Mouse (Mus musculus): Measurements from ENCODE around the gene Stx1a. TPM values are rescaled to one million over a fixed set of nuclear protein-coding genes. Genes with fewer than 3 reads are reported as not detected.

Stx1a gene
- polyA plus RNA-seq, 1 experiment from 2014 or later: 34.3 TPM

- peak; percentile 79 for ATAC-seq (ENCODE audit: low FRiP score)
- Histone ChIP-seq H3K36me3 (peaks cover 16% of the 10 kb centered on the region), H3K27me3 (no peaks in the 10 kb centered on the region), H3K9me3 (replicated peaks) (no peaks in the 10 kb centered on the region), H3K9ac (peak within 1 kb of the TSS; percentile 100), H3K4me3 (peak within 1 kb of the TSS; percentile 86), H3K4me1 (peaks cover 33% of the 10 kb centered on the region), H3K4me2 (replicated peaks) (peak within 1 kb of the TSS; percentile 61), H3K27ac (peak within 1 kb of the TSS; percentile 90)
- under 1% methylated on average over 55 of the region's 83 CpGs for WGBS
These were observed 54.5 kb downstream of the Stx1a start, which contains the start of gene Vps37d for GRCm38 (mm10) chr5:135077564-135078481. Gene Vps37d (minus strand): TSS chr5:135078266.

GRCm38 (mm10) chr5:135078482-135078810 lies 55.2 kb downstream of the Stx1a start:
- peak overlapping the region; percentile 61 for H3K4me2 ChIP-seq (replicated peaks)
- H3K27ac ChIP-seq: no peak overlapping the region
- no peaks in the 10 kb centered on the region for H3K9me3 ChIP-seq (replicated peaks)
- peak overlapping the region; percentile 86 for H3K4me3 ChIP-seq
- peak overlapping the region; percentile 100 for H3K9ac ChIP-seq
- H3K27me3 ChIP-seq: no peaks in the 10 kb centered on the region
- H3K36me3 ChIP-seq: peaks cover 10% of the 10 kb centered on the region; the same call in 1 of the 2 replicates
- H3K4me1 ChIP-seq: peaks cover 27% of the 10 kb centered on the region
- WGBS: 2% methylated on average over 11 of the region's 11 CpGs
- ATAC-seq (ENCODE audit: low FRiP score): peak; percentile 46

DNA sequence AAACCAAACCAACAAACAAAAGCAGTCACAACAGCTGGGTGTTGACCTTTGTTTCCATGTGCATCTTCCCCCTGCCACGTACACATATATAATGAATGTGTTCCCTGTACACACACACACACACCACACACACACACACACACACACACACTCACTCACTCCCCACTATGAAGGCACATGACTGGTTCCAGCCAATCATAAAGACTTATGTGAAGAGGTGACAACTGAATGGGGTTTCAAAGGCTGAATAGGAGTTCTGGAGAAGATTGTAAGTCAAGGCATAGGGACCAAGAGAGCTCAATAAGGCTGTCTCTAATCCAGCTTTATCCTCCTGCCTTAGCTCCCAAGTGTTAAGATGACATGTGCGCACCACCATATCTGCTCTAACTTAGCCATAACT lies 56.3 kb downstream of the Stx1a start:
- no peak for ATAC-seq (ENCODE audit: low FRiP score)
- peaks cover 7% of the 10 kb centered on the region; the same call in 1 of the 2 replicates for H3K36me3 ChIP-seq
- peaks cover 17% of the 10 kb centered on the region for H3K4me1 ChIP-seq
- H3K4me3 ChIP-seq: no peak overlapping the region
- H3K27me3 ChIP-seq: no peaks in the 10 kb centered on the region; the same call in 1 of the 2 replicates
- no peak overlapping the region for H3K9ac ChIP-seq
- no peaks in the 10 kb centered on the region for H3K9me3 ChIP-seq (replicated peaks)
- H3K4me2 ChIP-seq (replicated peaks): no peak overlapping the region
- 90% methylated on average over 2 of the region's 2 CpGs for WGBS
- H3K27ac ChIP-seq: no peak overlapping the region

GRCm38 (mm10) chr5:135080539-135080938 lies 57.3 kb downstream of the Stx1a start:
- no peaks in the 10 kb centered on the region for H3K9me3 ChIP-seq (replicated peaks)
- no peak overlapping the region for H3K4me2 ChIP-seq (replicated peaks)
- H3K4me3 ChIP-seq: no peak overlapping the region
- no peak overlapping the region for H3K27ac ChIP-seq
- H3K36me3 ChIP-seq: peaks cover 5% of the 10 kb centered on the region; the same call in 1 of the 2 replicates
- WGBS: 85% methylated on average over 5 of the region's 5 CpGs
- peaks cover 2% of the 10 kb centered on the region; the same call in 1 of the 2 replicates for H3K27me3 ChIP-seq
- H3K9ac ChIP-seq: no peak overlapping the region
- peaks cover 17% of the 10 kb centered on the region for H3K4me1 ChIP-seq
- no peak for ATAC-seq (ENCODE audit: low FRiP score)

DNA sequence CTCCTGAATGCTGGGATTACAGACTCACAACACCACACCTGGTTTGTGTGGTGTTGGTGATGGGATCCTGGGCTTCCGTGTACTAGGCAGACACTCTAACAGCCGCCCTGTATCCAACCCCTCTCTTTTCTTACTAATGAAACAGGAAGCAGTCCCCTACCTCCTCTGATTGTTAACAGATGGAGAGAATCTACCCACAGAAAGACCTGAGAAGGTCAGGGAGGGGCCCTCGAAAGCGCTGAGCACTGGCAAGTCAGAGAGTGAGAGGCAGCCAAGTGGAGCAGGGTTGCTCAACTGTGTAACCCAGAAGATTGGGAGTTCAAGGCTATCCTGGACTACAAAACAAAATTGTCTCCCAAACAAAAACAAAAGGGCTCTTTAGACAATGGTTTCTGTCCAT lies 63.6 kb downstream of the Stx1a start:
- Histone ChIP-seq H3K9ac (no peak overlapping the region), H3K4me2 (replicated peaks) (no peak overlapping the region), H3K4me1 (peaks cover 5% of the 10 kb centered on the region; the same call in 1 of the 2 replicates), H3K27ac (no peak overlapping the region), H3K27me3 (peaks cover 58% of the 10 kb centered on the region), H3K9me3 (replicated peaks) (no peaks in the 10 kb centered on the region; the same call in 1 of the 2 replicates), H3K36me3 (no peaks in the 10 kb centered on the region), H3K4me3 (no peak overlapping the region)
- ATAC-seq (ENCODE audit: low FRiP score): no peak
- 55% methylated on average over 4 of the region's 4 CpGs for WGBS

DNA sequence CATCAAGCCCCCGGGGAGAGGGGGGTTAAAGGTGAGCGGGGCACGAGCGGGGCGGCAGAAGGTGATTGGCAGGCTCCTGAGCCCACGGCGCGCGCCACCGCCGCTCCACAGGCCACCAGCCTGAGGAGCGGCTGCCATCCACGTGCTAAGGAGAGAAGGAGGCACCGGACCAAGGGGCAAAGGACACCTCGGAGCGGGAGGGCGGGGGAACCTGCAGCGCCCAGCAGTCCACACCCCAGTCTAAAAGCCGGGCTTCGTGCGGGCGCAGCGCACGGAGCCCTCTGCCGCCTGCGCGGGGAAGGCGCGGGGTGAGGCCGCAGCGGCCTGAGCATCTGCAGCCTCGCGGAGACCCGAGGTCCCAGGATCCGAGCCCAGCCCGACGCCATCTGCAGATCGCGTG lies 66.4 kb downstream of the Stx1a start, which contains the start of gene Mlxipl:
TSS of gene Mlxipl (plus strand) at position 238 of the 400 bp plus-strand sequence.
- WGBS: 1% methylated on average over 31 of the region's 39 CpGs
- Histone ChIP-seq H3K4me1 (peaks cover 5% of the 10 kb centered on the region; the same call in 1 of the 2 replicates), H3K27me3 (peaks cover 69% of the 10 kb centered on the region), H3K36me3 (no peaks in the 10 kb centered on the region), H3K4me3 (peak within 1 kb of the TSS; percentile 19), H3K27ac (no peak within 1 kb of the TSS), H3K9me3 (replicated peaks) (no peaks in the 10 kb centered on the region; the same call in 1 of the 2 replicates), H3K4me2 (replicated peaks) (peak within 1 kb of the TSS; percentile 43), H3K9ac (peak within 1 kb of the TSS; percentile 35)
- ATAC-seq (ENCODE audit: low FRiP score): no peak

Other genes with a start within 250 kb of the Stx1a start
- gene Tmem270, start 116.7 kb upstream of the Stx1a start, polyA plus RNA-seq (2016; fragmentation: Nextera tagmentation; extraction: Ambion mirVana): not detected in 2 replicates
- 2.4 and 2.6 TPM in 2 replicates for gene Cldn13, start 108.0 kb upstream of the Stx1a start, polyA plus RNA-seq (2016; fragmentation: Nextera tagmentation; extraction: Ambion mirVana)
- 10.4 and 10.5 TPM in 2 replicates for gene Mettl27, start 91.1 kb upstream of the Stx1a start, polyA plus RNA-seq (2016; fragmentation: Nextera tagmentation; extraction: Ambion mirVana)
- gene Cldn4, start 76.5 kb upstream of the Stx1a start, polyA plus RNA-seq (2016; fragmentation: Nextera tagmentation; extraction: Ambion mirVana): 4.2 and 6.1 TPM in 2 replicates
- 8.2 and 18.3 TPM in 2 replicates for gene Cldn3, start 37.3 kb upstream of the Stx1a start, polyA plus RNA-seq (2016; fragmentation: Nextera tagmentation; extraction: Ambion mirVana)
- gene Abhd11, start 14.3 kb upstream of the Stx1a start, polyA plus RNA-seq (2016; fragmentation: Nextera tagmentation; extraction: Ambion mirVana): 47.4 and 51.0 TPM in 2 replicates
- gene Dnajc30, start 40.7 kb downstream of the Stx1a start, polyA plus RNA-seq (2016; fragmentation: Nextera tagmentation; extraction: Ambion mirVana): 28.9 and 34.4 TPM in 2 replicates
- 113 and 119 TPM in 2 replicates for gene Bud23, start 41.5 kb downstream of the Stx1a start, polyA plus RNA-seq (2016; fragmentation: Nextera tagmentation; extraction: Ambion mirVana)
- gene Vps37d, start 54.8 kb downstream of the Stx1a start, polyA plus RNA-seq (2016; fragmentation: Nextera tagmentation; extraction: Ambion mirVana): 31.6 and 34.2 TPM in 2 replicates
- gene Mlxipl, start 66.4 kb downstream of the Stx1a start, polyA plus RNA-seq (2016; fragmentation: Nextera tagmentation; extraction: Ambion mirVana): 1.5 and 2.0 TPM in 2 replicates
- gene Tbl2, start 126.2 kb downstream of the Stx1a start, polyA plus RNA-seq (2016; fragmentation: Nextera tagmentation; extraction: Ambion mirVana): 26.9 and 27.2 TPM in 2 replicates
- gene Bcl7b, start 144.8 kb downstream of the Stx1a start, polyA plus RNA-seq (2016; fragmentation: Nextera tagmentation; extraction: Ambion mirVana): 45.1 and 45.9 TPM in 2 replicates
- 63.6 and 63.7 TPM in 2 replicates for gene Baz1b, start 163.8 kb downstream of the Stx1a start, polyA plus RNA-seq (2016; fragmentation: Nextera tagmentation; extraction: Ambion mirVana)
- 16.0 and 16.2 TPM in 2 replicates for gene Fzd9, start 227.7 kb downstream of the Stx1a start, polyA plus RNA-seq (2016; fragmentation: Nextera tagmentation; extraction: Ambion mirVana)